Mouse (Mus musculus) liver, embryonic 14.5 days (tissue): ENCODE results near the gene BC005624. TPM values are rescaled to one million over a fixed set of nuclear protein-coding genes. Genes with fewer than 3 reads are reported as not detected.
A peak's percentile ranks its signal among the peaks of the same experiment; 100 is the strongest.

Source experiments
- ATAC-seq: fragments of 200-750 bp; cut with Nextera tagmentation; 2 replicates; pipeline ENCODE4 v1.8.0; 2017; ENCODE audit warnings: moderate number of reproducible peaks, mild to moderate bottlenecking, moderate library complexity; ENCODE audit not compliant: insufficient read depth
- DNase-seq, 3 experiments: peaks; one replicate each; pipeline ENCODE4 v3.0.0-alpha.2; 2012 to 2013; ENCODE audit warnings: low read depth in 3 of 3, low spot score in 3 of 3
- H3K27ac ChIP-seq: fragments of 300-500 bp; sonication (generic); 2 replicates; pipeline ENCODE4 v1.5.1; 2014; ENCODE audit warnings: moderate library complexity, mild to moderate bottlenecking, control low read depth, inconsistent platforms
- H3K27me3 ChIP-seq: fragments of 300-500 bp; sonication (generic); 2 replicates; pipeline ENCODE4 v1.6.1; 2014; ENCODE audit warnings: mild to moderate bottlenecking, low read length, moderate library complexity; ENCODE audit not compliant: control insufficient read depth, insufficient read depth
- H3K36me3 ChIP-seq: fragments of 300-500 bp; sonication (generic); replicated peaks from 2 replicates; pipeline ENCODE4 v1.6.1; 2014; ENCODE audit warnings: low read depth; ENCODE audit not compliant: control insufficient read depth, insufficient read depth
- H3K4me1 ChIP-seq, 2 experiments: fragments of 200-500 bp in 1 of 2; fragments of 300-500 bp in 1 of 2; sonication (generic) in 1 of 2; replicated peaks; 2 replicates each; pipeline ENCODE4 v1.6.1; 2012 to 2014; ENCODE audit warnings: antibody characterized with exemption in 1 of 2, inconsistent platforms in 1 of 2, low read length in 1 of 2; ENCODE audit not compliant: control insufficient read depth in 2 of 2, insufficient read depth in 2 of 2
- H3K4me2 ChIP-seq: fragments of 300-500 bp; sonication (generic); 2 replicates; pipeline ENCODE4 v1.6.1; 2014; ENCODE audit warnings: low read depth, mild to moderate bottlenecking, control low read depth, moderate library complexity
- H3K4me3 ChIP-seq, 2 experiments: fragments of 200-500 bp in 1 of 2; fragments of 300-500 bp in 1 of 2; sonication (generic) in 1 of 2; 2 replicates each; pipeline ENCODE4 v1.5.1; 2012 to 2014; ENCODE audit warnings: low read depth in 2 of 2, low read length in 2 of 2, mild to moderate bottlenecking in 2 of 2, control low read depth in 1 of 2, inconsistent platforms in 1 of 2, moderate library complexity in 1 of 2; ENCODE audit not compliant: insufficient read depth in 1 of 2
- H3K9ac ChIP-seq: fragments of 300-500 bp; sonication (generic); replicated peaks from 2 replicates; pipeline ENCODE4 v1.6.1; 2014; ENCODE audit warnings: mild to moderate bottlenecking, control low read depth, moderate library complexity
- H3K9me3 ChIP-seq: fragments of 300-500 bp; sonication (generic); 2 replicates; pipeline ENCODE4 v1.6.1; 2016; ENCODE audit warnings: low read length, mixed read lengths; ENCODE audit not compliant: control insufficient read depth
- CTCF ChIP-seq: IDR thresholded peaks from 2 replicates; pipeline ENCODE4 v1.5.1; 2016; ENCODE audit warnings: antibody characterized with exemption, low read depth, control low read depth
- EP300 ChIP-seq: IDR thresholded peaks from 2 replicates; pipeline ENCODE4 v1.6.1; 2016; ENCODE audit warnings: antibody characterized with exemption, low read depth
- WGBS: fragments of 180-500 bp; shearing (Covaris S2); extraction: QIAGEN DNeasy Blood & Tissue Kit; methylation state at CpG from one replicate; pipeline ENCODE4 v1.1.7; 2014; ENCODE audit not compliant: insufficient replicate concordance; 5-methylcytosine and 5-hydroxymethylcytosine counted together
- polyA plus RNA-seq, 2 experiments: library from polyadenylated mRNA; depleted of rRNA in 1 of 2; stranded (reverse) in 1 of 2; unstranded in 1 of 2; fragments of >200 nt; fragmentation: Nextera tagmentation in 1 of 2; extraction: Ambion mirVana in 1 of 2; gene quantifications; 2 replicates each; pipeline versions ENCODE4 v1.2.1 to v1.2.3; 2012 to 2014

BC005624 gene
- polyA plus RNA-seq, 2 experiments: 22.2 to 24.4 TPM

DNA sequence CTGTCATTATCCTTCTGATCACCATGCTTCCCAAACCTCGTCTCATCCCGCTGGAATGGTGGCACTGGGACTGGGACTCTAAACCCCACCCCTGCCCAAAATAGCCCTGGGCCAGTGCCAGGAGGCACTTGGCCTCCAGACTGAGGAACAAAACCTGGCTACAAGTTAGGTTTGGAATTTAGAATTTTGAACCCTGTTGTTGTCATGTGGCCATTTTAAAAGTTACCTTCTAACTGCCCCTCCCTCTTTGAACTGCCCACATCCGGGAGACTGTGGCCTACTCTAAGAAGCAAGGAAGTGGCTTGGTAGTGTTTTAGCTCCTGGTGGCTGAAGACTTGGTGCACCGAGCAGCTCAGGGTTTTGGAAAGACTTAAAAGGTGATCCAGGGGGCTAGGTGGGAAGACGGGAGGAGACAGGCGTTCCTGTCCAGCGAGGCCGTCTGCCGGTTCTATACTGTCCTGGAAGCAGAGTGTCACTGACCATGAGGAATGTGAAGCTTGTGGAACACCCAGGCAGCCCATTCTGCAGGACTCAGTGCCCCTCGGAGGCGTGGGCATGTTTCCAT lies 13.5 kb upstream of the BC005624 start:
- WGBS: 70% methylated on average over 11 of the region's 11 CpGs
- Histone ChIP-seq H3K27me3 (no peaks in the 10 kb centered on the region), H3K9ac (no peak overlapping the region), H3K4me2 (no peak overlapping the region), H3K4me3 (no peak overlapping the region), H3K27ac (no peak overlapping the region), H3K36me3 (no peaks in the 10 kb centered on the region), H3K9me3 (no peaks in the 10 kb centered on the region), H3K4me1 (no peaks in the 10 kb centered on the region)
- DNase-seq (no peak), ATAC-seq (no peak)
- TF ChIP-seq CTCF (no peak), EP300 (no peak)

GRCm38 (mm10) chr2:30994853-30995252 lies 12.9 kb upstream of the BC005624 start:
- ATAC-seq (no peak), DNase-seq (no peak)
- Histone ChIP-seq H3K27ac (no peak overlapping the region), H3K9me3 (no peaks in the 10 kb centered on the region), H3K9ac (no peak overlapping the region), H3K4me1 (no peaks in the 10 kb centered on the region), H3K4me2 (no peak overlapping the region), H3K27me3 (no peaks in the 10 kb centered on the region), H3K4me3 (no peak overlapping the region), H3K36me3 (no peaks in the 10 kb centered on the region)
- WGBS: 77% methylated on average over 4 of the region's 4 CpGs
- TF ChIP-seq EP300 (no peak), CTCF (no peak)

GRCm38 (mm10) chr2:30990221-30990620 lies 8.2 kb upstream of the BC005624 start:
- no peak overlapping the region for H3K27ac ChIP-seq
- TF ChIP-seq EP300: no peak
- TF ChIP-seq CTCF: no peak
- H3K4me3 ChIP-seq: no peak overlapping the region
- no peak overlapping the region for H3K4me2 ChIP-seq
- WGBS: 71% methylated on average over 9 of the region's 9 CpGs
- ATAC-seq (no peak), DNase-seq (no peak)
- H3K4me1 ChIP-seq: peaks cover 3% of the 10 kb centered on the region in 2 experiments; a peak in 3 of 4 replicates
- no peaks in the 10 kb centered on the region for H3K36me3 ChIP-seq
- H3K9me3 ChIP-seq: no peaks in the 10 kb centered on the region
- H3K27me3 ChIP-seq: no peaks in the 10 kb centered on the region
- H3K9ac ChIP-seq: no peak overlapping the region

DNA sequence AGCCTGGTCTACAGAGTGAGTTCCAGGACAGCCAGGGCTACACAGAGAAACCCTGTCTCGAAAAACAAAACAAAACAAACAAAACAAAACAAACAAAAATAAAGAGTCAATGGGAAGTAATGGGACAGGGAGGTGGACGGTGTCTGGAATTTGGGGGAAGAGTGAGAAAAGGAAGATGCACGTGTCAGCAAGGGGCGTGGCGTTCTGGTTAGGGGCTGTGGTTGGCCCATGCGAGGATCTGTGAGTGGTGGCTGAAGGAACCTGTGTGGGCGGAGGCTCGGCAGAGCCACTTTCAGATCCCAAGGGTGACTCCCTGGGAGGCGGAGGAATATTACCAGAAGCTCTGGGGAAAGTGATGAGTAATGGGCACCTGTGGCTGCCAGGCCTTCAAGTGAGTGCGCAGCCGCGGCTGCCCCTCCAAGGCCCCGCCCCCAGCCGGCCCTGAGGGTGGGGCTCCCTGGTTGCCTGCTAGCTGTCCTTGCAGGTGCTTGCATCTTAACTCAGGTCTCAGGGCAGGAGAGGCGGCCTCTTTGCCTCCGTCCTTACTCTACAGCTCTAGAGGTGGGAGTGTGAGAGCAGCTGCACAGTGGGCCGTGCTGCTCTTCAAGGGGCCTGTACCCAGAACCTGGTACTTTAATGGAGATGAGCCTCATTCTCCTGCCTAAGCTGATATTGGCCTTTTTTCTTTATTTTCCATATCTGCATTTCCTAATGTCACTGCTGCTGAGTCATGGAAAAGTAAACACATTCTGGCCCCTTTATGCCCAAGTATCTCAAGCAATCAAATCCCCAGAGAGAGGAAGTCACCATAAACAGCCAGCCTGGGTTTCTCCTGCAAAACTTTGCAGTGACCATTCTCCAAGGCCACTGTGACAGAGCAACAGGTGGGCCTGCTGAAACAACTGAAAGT lies 3.4 kb upstream of the BC005624 start:
- WGBS: 23% methylated on average over 17 of the region's 17 CpGs

DNA sequence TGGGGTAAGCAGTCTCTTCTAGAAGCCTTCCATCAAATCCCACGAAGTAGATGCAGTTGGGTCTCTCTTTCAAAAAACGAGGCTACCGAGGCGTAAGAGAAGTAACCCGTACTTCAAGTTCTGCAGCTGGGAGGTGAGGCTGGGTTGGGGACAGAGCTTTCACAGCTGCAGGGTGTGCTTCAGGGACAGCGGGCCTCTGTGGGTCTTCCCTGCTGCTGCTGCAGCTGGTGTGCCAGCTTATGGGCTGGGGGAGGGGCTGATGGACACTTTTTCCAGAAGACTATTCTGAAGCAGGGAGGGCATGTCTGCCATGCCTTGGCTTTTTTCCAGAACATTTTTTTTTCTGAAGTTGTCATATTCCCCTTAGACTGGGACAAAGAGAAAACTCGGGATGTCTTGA lies 1.0 kb upstream of the BC005624 start:
- Histone ChIP-seq H3K4me3 (peak overlapping the region; percentile 60 to 88; a peak in 3 of 4 replicates), H3K9me3 (no peaks in the 10 kb centered on the region), H3K27ac (no peak overlapping the region), H3K9ac (peak overlapping the region; percentile 82), H3K27me3 (no peaks in the 10 kb centered on the region), H3K4me2 (peak overlapping the region; percentile 85), H3K4me1 (peaks cover 8 to 10% of the 10 kb centered on the region in 2 experiments; a peak in 3 of 4 replicates), H3K36me3 (no peaks in the 10 kb centered on the region; the same call in none of the 2 replicates)
- DNase-seq: no peak
- WGBS: 59% methylated on average over 7 of the region's 7 CpGs
- no peak for TF ChIP-seq CTCF
- no peak for TF ChIP-seq EP300
- ATAC-seq: no peak

More for the DNA sequence above, 3.4 kb upstream of the BC005624 start:
- H3K36me3 ChIP-seq: no peaks in the 10 kb centered on the region
- no peak overlapping the region for H3K27ac ChIP-seq
- ATAC-seq (no peak), DNase-seq (peak; percentile 31 to 56 (median 39))
- peak overlapping the region; percentile 11; the same call in 1 of the 2 replicates for H3K9ac ChIP-seq
- no peaks in the 10 kb centered on the region for H3K9me3 ChIP-seq
- no peak for TF ChIP-seq EP300
- TF ChIP-seq CTCF: no peak
- no peaks in the 10 kb centered on the region for H3K27me3 ChIP-seq
- no peak overlapping the region for H3K4me3 ChIP-seq
- peaks cover 8 to 10% of the 10 kb centered on the region in 2 experiments; a peak in 3 of 4 replicates for H3K4me1 ChIP-seq
- peak overlapping the region; percentile 41 for H3K4me2 ChIP-seq
